Mouse (Mus musculus): ENCODE data around the gene Crebzf.

The Crebzf gene

GRCm38 (mm10) chr7:90442518-90443080, at the start of gene Crebzf:
Gene Crebzf (plus strand): TSS chr7:90442729.
- DNase-seq, result peak; percentile 96 to 97

GRCm38 (mm10) chr7:90395073-90395472, 47.5 kb upstream of the Crebzf start:
- no peak for DNase-seq

DNA sequence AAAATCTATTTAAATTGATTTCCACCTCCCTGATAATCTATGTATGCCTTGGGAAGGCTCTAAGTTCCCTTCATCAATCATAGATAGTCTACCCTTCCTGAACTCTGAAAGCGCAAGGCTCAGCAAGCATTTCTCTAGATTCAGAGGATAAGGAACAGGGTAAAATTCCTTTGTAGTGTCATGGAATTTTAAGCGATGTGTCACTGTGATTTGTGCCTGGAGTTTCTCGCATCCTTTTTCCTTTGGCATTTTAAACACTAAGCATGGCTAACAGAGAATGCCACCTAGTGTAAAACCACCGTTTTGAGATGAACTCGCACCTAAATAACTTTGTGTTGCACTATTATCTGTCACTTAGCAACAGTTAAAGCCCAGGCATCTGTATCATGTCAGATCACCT, 46.6 kb upstream of the Crebzf start:
- no peak for DNase-seq

- DNase-seq, result peak; percentile 71 to 82
Measured at GRCm38 (mm10) chr7:90409934-90410333, 32.6 kb upstream of the Crebzf start.

DNA sequence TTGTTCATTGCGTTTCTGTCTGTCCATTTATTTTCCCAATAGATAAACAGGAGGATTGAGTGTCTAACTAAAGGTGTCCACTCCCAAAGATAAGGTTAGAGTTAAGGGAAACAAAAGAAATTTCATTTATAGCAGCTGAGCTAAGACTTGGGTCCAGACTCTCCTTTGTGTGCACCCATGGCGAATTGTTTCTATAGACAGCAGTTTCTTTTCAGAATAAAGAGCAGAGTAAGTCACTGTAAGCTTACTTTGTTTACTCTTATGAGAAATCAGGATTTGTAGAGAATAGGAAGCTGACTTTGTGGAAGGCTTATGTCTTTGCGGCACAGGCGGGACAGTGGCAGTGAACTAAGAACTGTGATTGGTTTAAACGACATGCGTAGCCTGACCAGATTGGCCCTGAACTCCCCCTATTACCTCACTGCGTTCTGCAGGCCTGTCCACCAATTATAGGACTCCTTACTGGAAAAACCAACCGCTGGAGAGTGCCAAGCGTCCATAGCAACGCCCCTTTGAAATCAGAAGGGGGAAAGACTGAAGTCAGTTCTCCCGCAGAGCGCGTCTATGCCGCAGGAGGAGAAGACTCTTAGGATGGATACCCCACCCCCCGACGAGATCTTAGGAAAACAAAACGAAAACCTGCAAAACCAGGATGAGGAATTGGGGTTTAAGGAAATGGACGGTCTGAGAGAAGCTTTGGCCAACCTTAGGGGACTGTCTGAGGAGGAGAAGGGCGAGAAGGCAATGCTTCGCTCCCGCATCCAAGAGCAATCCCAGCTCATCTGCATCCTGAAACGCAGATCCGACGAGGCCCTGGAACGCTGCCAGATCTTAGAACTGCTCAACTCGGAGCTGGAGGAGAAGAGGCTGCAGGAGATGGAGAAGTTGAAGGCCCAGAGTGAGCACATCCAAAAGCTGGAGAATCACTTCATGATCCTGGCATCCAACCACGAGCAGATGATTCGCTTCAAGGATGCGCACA, 16.2 kb upstream of the Crebzf start, which contains the start of gene Ccdc89:
TSS of gene Ccdc89 (plus strand) at position 558 of the 982 bp plus-strand sequence.
- peak; percentile 84 to 86 for DNase-seq

- peak in 1 of 2 experiments; percentile 42 for DNase-seq
Measured at GRCm38 (mm10) chr7:90427006-90427405, 15.5 kb upstream of the Crebzf start.

DNA sequence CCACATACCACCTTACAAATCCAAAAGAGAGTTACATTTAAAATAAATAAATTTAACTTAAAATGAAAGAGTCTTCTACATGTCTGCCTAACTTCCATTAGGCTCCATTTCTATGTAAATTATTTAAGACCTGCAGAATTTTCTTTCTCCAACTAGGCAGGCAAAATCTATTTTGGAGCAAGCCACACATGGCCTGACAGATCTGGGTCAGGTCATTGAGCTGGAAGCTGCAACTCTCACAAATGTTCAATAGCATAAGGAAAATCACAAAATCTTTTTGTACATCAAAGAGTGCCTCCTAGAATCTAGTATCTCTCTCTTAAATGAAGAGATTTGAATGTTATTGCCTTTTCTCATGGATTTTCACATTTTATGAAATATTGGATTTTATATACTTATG, 10.3 kb upstream of the Crebzf start:
- DNase-seq, result peak in 1 of 2 experiments; percentile 24

DNA sequence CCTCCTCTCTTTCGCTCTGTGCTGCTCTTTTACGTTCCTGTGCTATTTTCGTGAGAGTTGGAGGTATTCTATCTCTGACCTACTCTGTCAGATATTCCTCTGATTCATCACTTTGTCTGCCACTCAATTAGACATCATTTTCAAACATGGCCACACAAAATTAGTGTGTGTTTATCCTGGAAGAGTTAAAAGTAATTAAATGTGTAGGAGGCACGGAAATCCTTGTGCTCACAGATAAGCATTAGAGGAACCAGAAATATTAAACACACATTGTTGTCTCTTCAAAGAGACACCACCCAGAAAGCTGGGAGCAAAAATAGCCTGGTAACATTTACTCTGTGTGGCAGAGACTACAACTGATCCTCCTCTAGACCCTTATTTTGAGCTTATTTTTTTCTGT, 2.5 kb upstream of the Crebzf start:
- DNase-seq, result no peak

DNA sequence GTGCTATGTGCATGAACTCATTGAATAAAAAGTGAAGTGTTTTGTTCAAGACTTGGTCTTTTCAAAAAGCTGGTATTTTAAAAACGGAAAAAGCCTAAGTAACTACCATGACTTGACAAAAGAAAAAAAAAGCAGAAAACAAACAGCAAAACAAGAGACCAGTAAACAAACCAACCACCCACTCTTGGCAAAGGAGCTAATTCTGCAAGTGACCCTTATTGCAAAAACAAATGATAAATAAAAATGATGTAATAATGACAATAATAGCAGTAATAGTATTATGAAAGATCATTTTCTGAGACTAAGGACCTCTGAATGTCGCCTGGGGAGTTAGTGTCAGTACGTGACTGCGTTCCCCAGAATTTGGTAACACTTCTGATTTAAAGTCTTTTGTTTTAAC, 459 bp upstream of the Crebzf start:
- no peak for DNase-seq

DNA sequence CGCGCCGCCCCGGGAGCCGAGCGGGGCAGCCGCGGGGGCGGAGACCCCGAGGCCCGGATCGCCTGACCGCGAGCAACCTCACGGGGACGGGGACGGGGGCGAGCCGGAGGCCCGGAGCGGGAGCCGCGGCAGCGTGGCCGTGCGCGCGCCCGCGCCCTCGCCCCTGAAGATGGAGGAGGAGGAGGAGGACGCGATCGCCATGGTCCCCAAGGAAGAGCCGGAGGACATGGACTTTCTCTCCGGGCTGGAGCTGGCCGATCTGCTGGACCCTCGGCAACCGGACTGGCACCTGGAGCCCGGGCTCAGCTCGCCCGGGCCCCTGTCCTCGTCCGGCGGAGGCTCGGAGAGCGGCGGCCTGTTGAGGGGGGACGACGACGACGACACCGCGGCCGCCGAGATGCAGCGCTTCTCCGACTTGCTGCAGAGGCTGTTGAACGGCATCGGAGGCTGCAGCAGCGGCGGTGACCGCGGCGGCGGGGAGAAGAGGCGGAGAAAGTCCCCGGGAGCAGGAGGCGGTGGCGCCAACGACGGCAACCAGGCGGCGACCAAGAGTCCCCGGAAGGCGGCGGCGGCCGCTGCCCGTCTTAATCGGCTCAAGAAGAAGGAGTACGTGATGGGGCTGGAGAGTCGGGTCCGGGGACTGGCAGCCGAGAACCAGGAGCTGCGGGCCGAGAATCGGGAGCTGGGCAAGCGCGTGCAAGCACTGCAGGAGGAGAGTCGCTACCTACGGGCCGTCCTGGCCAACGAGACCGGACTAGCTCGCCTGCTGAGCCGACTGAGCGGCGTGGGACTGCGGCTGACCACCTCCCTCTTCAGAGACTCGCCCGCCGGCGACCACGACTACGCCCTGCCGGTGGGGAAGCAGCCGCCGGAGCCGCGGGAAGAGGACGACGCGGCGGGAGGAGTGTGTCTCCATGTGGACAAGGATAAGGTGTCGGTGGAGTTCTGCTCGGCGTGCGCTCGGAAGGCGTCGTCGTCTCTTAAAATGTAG, 867 bp downstream of the Crebzf start:
- peak; percentile 84 to 87 for DNase-seq

GRCm38 (mm10) chr7:90444206-90444605, 1.7 kb downstream of the Crebzf start:
- peak in 1 of 2 experiments; percentile 24 for DNase-seq

DNA sequence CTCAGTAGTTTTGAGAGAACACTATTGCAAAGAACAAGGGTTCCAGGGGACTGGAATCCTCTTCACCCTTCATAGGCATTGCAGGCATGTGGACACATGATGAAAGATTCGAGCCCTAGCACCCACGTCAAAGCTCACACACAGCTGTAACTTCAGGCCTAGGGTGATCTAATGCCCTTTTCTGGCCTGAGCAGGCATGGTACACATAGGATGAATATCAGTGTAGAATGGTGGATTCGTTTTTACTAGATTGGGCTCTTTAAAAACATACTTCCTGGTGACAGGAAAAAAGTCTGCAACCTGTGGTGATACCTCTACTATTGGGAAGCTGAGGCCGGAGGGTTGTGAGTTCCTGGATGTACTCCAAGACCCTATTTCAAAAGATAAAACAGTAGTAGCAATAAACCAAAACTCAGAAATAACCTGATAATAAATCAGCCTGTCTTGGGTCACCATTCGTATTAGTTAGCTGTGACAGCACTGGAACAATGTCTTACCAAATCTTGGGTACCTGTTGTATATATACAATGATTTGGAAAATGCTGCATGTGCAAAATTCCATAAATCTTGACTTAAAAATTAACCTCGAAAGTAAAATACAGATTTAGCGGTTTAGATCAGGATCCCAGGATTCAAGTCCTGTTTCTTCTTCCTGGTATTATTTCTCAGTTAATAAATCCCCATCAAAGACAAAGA, 13.8 kb downstream of the Crebzf start:
- DNase-seq, result no peak

- DNase-seq, result peak; percentile 87 to 91
Measured at GRCm38 (mm10) chr7:90456845-90457468, 14.4 kb downstream of the Crebzf start, which contains the start of gene Tmem126a. Gene Tmem126a (minus strand): TSS chr7:90457229.

DNA sequence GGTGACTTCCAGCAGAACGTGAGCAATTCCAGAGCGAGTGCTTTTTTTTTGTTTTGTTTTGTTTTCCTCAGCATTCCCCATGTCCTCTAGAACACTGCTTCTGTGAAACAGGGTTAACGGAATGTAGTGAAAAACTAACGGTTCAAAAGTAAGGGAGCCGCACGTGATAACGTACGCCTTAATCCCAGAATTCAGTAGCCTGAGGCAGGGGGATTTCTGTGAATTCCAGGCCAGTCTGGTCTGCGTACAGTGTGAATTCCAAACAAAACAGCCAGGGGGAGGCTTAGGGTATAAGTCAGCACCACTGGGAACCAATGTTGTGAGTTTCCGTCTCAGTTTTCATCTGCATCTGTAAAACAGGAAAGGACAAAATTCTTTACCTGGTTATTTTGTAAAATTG, 15.0 kb downstream of the Crebzf start:
- DNase-seq, result peak in 1 of 2 experiments; percentile 31

DNA sequence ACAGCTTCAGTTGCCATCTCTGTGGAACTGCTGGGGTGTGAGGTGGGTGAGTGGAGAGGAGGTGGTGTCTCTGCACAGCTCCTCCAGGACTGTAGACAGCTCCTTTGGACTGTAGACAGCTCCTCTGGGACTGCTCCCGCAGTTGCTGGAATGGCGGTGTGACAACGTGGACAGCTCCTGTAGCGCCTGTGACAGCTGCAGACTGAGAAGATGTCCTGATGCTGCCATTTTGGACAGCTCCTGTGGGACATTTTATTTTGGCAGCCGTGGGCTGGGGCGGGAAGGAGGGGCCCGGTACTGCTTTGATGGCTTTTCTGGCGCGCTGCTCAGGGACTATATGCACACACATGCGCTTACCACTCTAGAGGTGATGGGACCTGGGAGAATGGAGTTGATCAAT, 17.8 kb downstream of the Crebzf start:
- DNase-seq, result no peak

DNA sequence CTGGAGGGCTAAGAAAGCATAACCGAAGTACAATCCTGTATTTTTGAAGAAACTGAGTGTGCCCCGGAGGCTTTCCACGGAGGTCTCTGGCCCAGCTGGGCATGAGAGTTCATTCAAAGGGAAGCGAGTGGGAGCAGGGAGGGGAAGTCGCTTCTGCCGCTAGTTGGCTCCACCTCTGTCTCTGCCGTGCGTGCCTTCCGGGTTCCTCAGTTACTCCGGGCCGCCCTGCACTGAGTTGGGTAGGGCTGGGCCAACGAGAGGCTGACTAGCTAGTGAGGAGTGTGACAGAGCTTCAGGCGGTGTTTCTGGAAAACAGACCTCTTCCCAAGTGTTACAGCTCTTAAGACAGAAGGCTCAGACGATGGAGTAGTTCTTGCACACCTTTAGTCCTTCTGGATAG, 18.4 kb downstream of the Crebzf start:
- DNase-seq, result peak in 1 of 2 experiments; percentile 34

DNA sequence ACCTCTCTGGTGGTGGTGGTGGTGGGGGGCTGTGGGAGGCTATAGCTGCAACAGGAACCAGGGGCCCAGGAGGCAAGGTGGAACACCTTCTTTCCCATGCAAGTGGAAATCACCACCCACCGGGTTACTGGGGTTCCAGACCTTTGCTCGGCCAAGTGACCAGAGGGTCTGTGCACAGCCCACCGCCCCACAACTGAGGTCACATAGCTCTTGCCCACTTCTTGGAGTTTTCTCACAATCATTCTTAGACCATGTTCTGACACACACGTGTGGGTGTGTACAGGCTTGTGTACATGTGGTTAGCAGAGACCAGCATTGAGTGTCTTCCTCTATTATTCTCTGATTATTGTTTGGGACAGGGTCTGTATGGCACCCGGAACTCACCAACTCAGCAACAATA, 18.9 kb downstream of the Crebzf start:
- no peak for DNase-seq

DNA sequence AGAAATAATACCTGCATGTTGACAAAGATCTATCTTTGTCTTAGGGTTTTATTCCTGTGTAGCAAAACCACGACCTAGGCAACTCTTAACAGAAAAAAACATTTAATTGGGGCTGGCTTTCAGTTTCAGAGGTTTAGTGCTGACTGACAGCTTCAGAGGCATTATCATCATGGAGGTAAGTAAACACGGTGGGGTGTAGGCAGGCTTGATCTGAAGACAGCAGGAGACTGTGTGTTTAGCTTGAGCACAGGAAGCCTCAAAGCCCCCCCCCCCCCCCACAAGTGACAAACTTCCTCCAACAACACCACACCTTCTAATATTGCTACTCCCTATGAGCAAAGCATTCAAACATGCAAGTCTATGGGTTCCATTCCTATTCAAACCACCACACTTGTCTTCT, 31.0 kb downstream of the Crebzf start:
- no peak for DNase-seq

DNA sequence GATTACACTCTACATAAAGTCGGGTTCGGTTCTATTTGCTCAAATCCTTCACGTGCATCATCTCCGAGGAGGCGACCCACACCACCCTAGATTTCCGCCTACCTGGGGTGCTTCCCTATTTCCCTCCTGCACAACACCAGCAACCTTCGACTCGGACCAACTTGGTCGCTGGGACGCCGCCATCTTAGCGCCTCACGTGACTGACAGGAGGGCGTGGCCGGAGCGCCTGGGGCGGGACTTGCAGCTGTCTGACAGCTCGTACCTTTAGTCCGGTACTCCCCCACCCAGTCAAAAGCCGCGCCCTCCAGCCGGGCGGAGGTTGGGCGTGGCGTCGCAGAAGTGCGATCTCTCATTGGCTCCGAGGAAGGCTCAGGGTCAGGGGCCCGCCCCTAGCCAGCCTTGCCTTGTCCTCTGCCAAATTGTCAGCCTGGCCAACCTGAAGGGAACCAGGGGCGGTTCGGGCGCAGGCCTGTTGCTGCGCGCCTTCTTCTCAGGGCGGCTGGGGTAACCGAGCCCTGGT, 33.3 kb downstream of the Crebzf start, which contains the start of gene Tmem126b:
TSS of gene Tmem126b (minus strand) at position 209 of the 520 bp plus-strand sequence.
- DNase-seq, result peak; percentile 99

GRCm38 (mm10) chr7:90476313-90477245, 34.0 kb downstream of the Crebzf start, which contains the start of gene Dlg2:
Gene Dlg2 (plus strand): TSS chr7:90476672.
- peak in 1 of 2 experiments; percentile 44 for DNase-seq

All from cerebellum, postnatal 25 days (tissue).